In the genomic region with DNA sequence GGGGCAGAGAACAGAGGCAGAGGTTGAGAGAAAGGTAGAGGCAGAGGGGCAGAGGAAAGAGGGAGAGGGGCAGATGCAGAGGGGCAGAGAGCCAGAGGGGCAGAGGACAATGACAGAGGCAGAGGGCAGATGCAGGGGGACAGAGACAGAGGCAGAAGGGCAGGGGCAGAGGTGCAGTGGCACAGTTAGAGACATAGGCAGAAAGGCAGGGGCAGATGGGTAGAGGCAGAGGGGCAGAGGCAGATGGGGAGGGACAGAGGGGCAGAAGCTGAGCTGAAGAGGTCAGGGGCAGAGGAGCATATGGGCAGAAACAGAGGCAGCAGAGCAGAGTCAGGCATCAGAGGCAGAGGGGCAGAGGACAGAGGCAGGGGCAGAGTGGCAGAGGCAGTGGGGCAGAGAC, we compare ENCODE assay signal across 23 mouse cellular contexts. TPM values are rescaled to one million over a fixed set of nuclear protein-coding genes. Genes with fewer than 3 reads are reported as not detected.
A peak's percentile ranks its signal among the peaks of the same experiment; 100 is the strongest.
DNase-seq lines count a peak whose midpoint lies in the region; ATAC-seq and TF ChIP-seq lines count a peak whose summit lies in the region.
"Had no signal": no experiment of that assay in that cellular context is flagged by ENCODE, and none has a peak within 500 bp of the region (broad histone marks: within the 10 kb centered on the region; RNA-seq: fewer than 3 reads in every experiment).

No protein-coding gene starts in this region.

- no peak for DNase-seq in hindbrain, embryonic 10.5 days (ENCODE audit: low spot score)
- DNase-seq in hindbrain, postnatal 0 days (ENCODE audit: low spot score): no peak
- DNase-seq in lung, postnatal 25 days (ENCODE audit: low spot score): no peak
- no peak for DNase-seq in midbrain, postnatal 0 days (ENCODE audit: low spot score)
- no peak for DNase-seq in stomach, postnatal 0 days (ENCODE audit: low spot score)
- DNase-seq: adrenal gland, postnatal 36 days; cerebellum, adult 9-10 months; gastrocnemius, postnatal 36 days; kidney, adult 2 months; kidney, postnatal 25 days; layer of hippocampus, postnatal 36 days; liver, embryonic 13.5 days; lung, embryonic 14.5 days; lung, postnatal 4 days; thymus, adult 18-20 months had no signal

- no peak overlapping the region for H3K4me2 ChIP-seq in hindbrain, postnatal 0 days (ENCODE audit: low read depth, low read length)
- no peak overlapping the region for H3K4me2 ChIP-seq in lung, embryonic 15.5 days
- no peak overlapping the region for H3K4me2 ChIP-seq in midbrain, postnatal 0 days (ENCODE audit: low read depth, low read length, poor library complexity, severe bottlenecking)
- H3K4me2 ChIP-seq in stomach, postnatal 0 days (replicated peaks; ENCODE audit: low read depth): no peak overlapping the region
- H3K4me2 ChIP-seq: embryonic facial prominence, embryonic 15.5 days; limb, embryonic 12.5 days; liver, embryonic 13.5 days; lung, embryonic 14.5 days; stomach, embryonic 15.5 days had no signal

- peaks cover 53% of the 10 kb centered on the region for H3K27me3 ChIP-seq in hindbrain, embryonic 10.5 days (ENCODE audit: insufficient read depth, poor library complexity, severe bottlenecking)
- H3K27me3 ChIP-seq in hindbrain, postnatal 0 days (ENCODE audit: insufficient read depth, low read length): no peaks in the 10 kb centered on the region; the same call in 1 of the 2 replicates
- H3K27me3 ChIP-seq in lung, embryonic 15.5 days: peaks cover 22% of the 10 kb centered on the region; the same call in 1 of the 2 replicates
- H3K27me3 ChIP-seq in midbrain, postnatal 0 days (ENCODE audit: insufficient read depth, low read length): peaks cover 5% of the 10 kb centered on the region; the same call in 1 of the 2 replicates
- no peaks in the 10 kb centered on the region for H3K27me3 ChIP-seq in stomach, postnatal 0 days (ENCODE audit: control insufficient read depth, insufficient read depth, low read length)
- H3K27me3 ChIP-seq: stomach, embryonic 15.5 days had no signal

- no peak overlapping the region for H3K4me3 ChIP-seq in hindbrain, embryonic 10.5 days
- H3K4me3 ChIP-seq in hindbrain, postnatal 0 days (ENCODE audit: low read length): no peak overlapping the region
- H3K4me3 ChIP-seq in lung, embryonic 15.5 days: no peak overlapping the region
- H3K4me3 ChIP-seq in midbrain, postnatal 0 days (ENCODE audit: low read depth, low read length): no peak overlapping the region
- no peak overlapping the region for H3K4me3 ChIP-seq in stomach, postnatal 0 days (ENCODE audit: low read depth, low read length)
- H3K4me3 ChIP-seq: embryonic facial prominence, embryonic 15.5 days; forebrain, embryonic 10.5 days; limb, embryonic 12.5 days; liver, embryonic 13.5 days; myocyte; stomach, embryonic 15.5 days had no signal

- peaks cover 24% of the 10 kb centered on the region for H3K4me1 ChIP-seq in hindbrain, embryonic 10.5 days (replicated peaks)
- no peaks in the 10 kb centered on the region for H3K4me1 ChIP-seq in hindbrain, postnatal 0 days (ENCODE audit: insufficient read depth, low read length)
- H3K4me1 ChIP-seq in lung, embryonic 15.5 days: no peaks in the 10 kb centered on the region
- H3K4me1 ChIP-seq in midbrain, postnatal 0 days (ENCODE audit: insufficient read depth, low read length): no peaks in the 10 kb centered on the region
- H3K4me1 ChIP-seq in stomach, postnatal 0 days (replicated peaks; ENCODE audit: control insufficient read depth, insufficient read depth): no peaks in the 10 kb centered on the region
- H3K4me1 ChIP-seq: embryonic facial prominence, embryonic 15.5 days; forebrain, embryonic 10.5 days; limb, embryonic 12.5 days; liver, embryonic 13.5 days; stomach, embryonic 15.5 days had no signal

- no peak for TF ChIP-seq EP300 in stomach, postnatal 0 days (optimal IDR thresholded peaks at IDR 0.05)

- TF ChIP-seq CTCF in hindbrain, postnatal 0 days (IDR thresholded peaks at IDR 0.05; ENCODE audit: low read depth): no peak
- TF ChIP-seq CTCF in midbrain, postnatal 0 days (IDR thresholded peaks at IDR 0.05): no peak
- TF ChIP-seq CTCF in stomach, postnatal 0 days (IDR thresholded peaks at IDR 0.05; ENCODE audit: low read depth): no peak

- H3K27ac ChIP-seq in hindbrain, embryonic 10.5 days: peak overlapping the region; percentile 64
- H3K27ac ChIP-seq in hindbrain, postnatal 0 days: no peak overlapping the region
- H3K27ac ChIP-seq in lung, embryonic 15.5 days: no peak overlapping the region
- no peak overlapping the region for H3K27ac ChIP-seq in midbrain, postnatal 0 days (ENCODE audit: low read depth, low read length)
- H3K27ac ChIP-seq in stomach, postnatal 0 days (replicated peaks): no peak overlapping the region
- H3K27ac ChIP-seq: embryonic facial prominence, embryonic 15.5 days; forebrain, embryonic 10.5 days; limb, embryonic 12.5 days; liver, embryonic 13.5 days; stomach, embryonic 15.5 days had no signal

- no peaks in the 10 kb centered on the region for H3K9me3 ChIP-seq in hindbrain, embryonic 10.5 days
- no peaks in the 10 kb centered on the region for H3K9me3 ChIP-seq in hindbrain, postnatal 0 days (ENCODE audit: low read length)
- no peaks in the 10 kb centered on the region for H3K9me3 ChIP-seq in lung, embryonic 15.5 days
- H3K9me3 ChIP-seq in midbrain, postnatal 0 days (ENCODE audit: low read length): no peaks in the 10 kb centered on the region
- no peaks in the 10 kb centered on the region for H3K9me3 ChIP-seq in stomach, postnatal 0 days (ENCODE audit: control insufficient read depth, low read length)
- H3K9me3 ChIP-seq: embryonic facial prominence, embryonic 15.5 days; forebrain, embryonic 10.5 days; limb, embryonic 12.5 days; liver, embryonic 13.5 days; stomach, embryonic 15.5 days had no signal

- ATAC-seq in hindbrain, postnatal 0 days: no peak
- ATAC-seq in lung, embryonic 15.5 days (ENCODE audit: borderline replicate concordance, extremely low read depth, low FRiP score, low TSS enrichment): peak; percentile 42; the same call in 1 of the 2 replicates
- 0 out of 2 replicates have a peak, but pooled peaks have one; percentile 46 for ATAC-seq in erythroid progenitor cell, adult 5-6 weeks (replicated peaks; ENCODE audit: low FRiP score, poor library complexity, severe bottlenecking)
- ATAC-seq in midbrain, postnatal 0 days (ENCODE audit: low FRiP score): peak; percentile 20; the same call in 1 of the 2 replicates
- no peak for ATAC-seq in stomach, postnatal 0 days (ENCODE audit: low FRiP score, low TSS enrichment)
- ATAC-seq: inflammation-experienced regulatory T-cells, adult 6 months had no signal

- H3K36me3 ChIP-seq in hindbrain, embryonic 10.5 days: no peaks in the 10 kb centered on the region
- no peaks in the 10 kb centered on the region for H3K36me3 ChIP-seq in hindbrain, postnatal 0 days (ENCODE audit: insufficient read depth, low read length)
- H3K36me3 ChIP-seq in lung, embryonic 15.5 days: no peaks in the 10 kb centered on the region
- no peaks in the 10 kb centered on the region; the same call in 1 of the 2 replicates for H3K36me3 ChIP-seq in midbrain, postnatal 0 days (ENCODE audit: insufficient read depth, low read length)
- no peaks in the 10 kb centered on the region for H3K36me3 ChIP-seq in stomach, postnatal 0 days (ENCODE audit: control insufficient read depth, insufficient read depth, low read length)
- H3K36me3 ChIP-seq: embryonic facial prominence, embryonic 15.5 days; forebrain, embryonic 10.5 days; limb, embryonic 12.5 days; liver, embryonic 13.5 days; stomach, embryonic 15.5 days had no signal

- no peak overlapping the region for H3K9ac ChIP-seq in hindbrain, postnatal 0 days (replicated peaks; ENCODE audit: low read length)
- no peak overlapping the region for H3K9ac ChIP-seq in lung, embryonic 15.5 days
- H3K9ac ChIP-seq in midbrain, postnatal 0 days (replicated peaks; ENCODE audit: low read length, poor library complexity, severe bottlenecking): no peak overlapping the region
- no peak overlapping the region for H3K9ac ChIP-seq in stomach, postnatal 0 days (ENCODE audit: low read length)
- H3K9ac ChIP-seq: embryonic facial prominence, embryonic 15.5 days; limb, embryonic 12.5 days; liver, embryonic 13.5 days; lung, embryonic 14.5 days; stomach, embryonic 15.5 days had no signal

RNA-seq across cellular contexts. Expression of a gene that starts 42.2 kb away (rescaled TPM):
- 13.5 and 15.1 TPM in 2 replicates for polyA plus RNA-seq in hindbrain, embryonic 10.5 days (2016; fragmentation: Nextera tagmentation; extraction: Ambion mirVana)
- total RNA-seq in hindbrain, postnatal 0 days (2014; rRNA removed): 4.8 and 20.7 TPM in 2 replicates
- 11.9 and 14.1 TPM in 2 replicates for polyA plus RNA-seq in hindbrain, postnatal 0 days (2015; fragmentation: Nextera tagmentation; extraction: Ambion mirVana)
- 16.4 and 17.1 TPM in 2 replicates for polyA plus RNA-seq in lung, embryonic 15.5 days (2015; fragmentation: Nextera tagmentation; extraction: Ambion mirVana)
- 91.9 and 102 TPM in 2 replicates for total RNA-seq in erythroid progenitor cell, adult 5-6 weeks (2015; ENCODE audit: low replicate concordance)
- 80.8 and 113 TPM in 2 replicates for total RNA-seq in erythroid progenitor cell, adult 5-6 weeks (2017; ENCODE audit: low replicate concordance)
- 4.4 and 12.0 TPM in 2 replicates for total RNA-seq in midbrain, postnatal 0 days (2014; rRNA removed)
- 11.6 and 12.0 TPM in 2 replicates for polyA plus RNA-seq in midbrain, postnatal 0 days (2015; fragmentation: Nextera tagmentation; extraction: Ambion mirVana)
- 17.5 and 18.4 TPM in 2 replicates for polyA plus RNA-seq in stomach, postnatal 0 days (2015; fragmentation: Nextera tagmentation; extraction: Ambion mirVana)

RNA-seq across cellular contexts. Expression of a gene that starts 42.4 kb away (rescaled TPM):
- polyA plus RNA-seq in hindbrain, embryonic 10.5 days (2016; fragmentation: Nextera tagmentation; extraction: Ambion mirVana): 52.3 and 57.7 TPM in 2 replicates
- 9.1 and 14.3 TPM in 2 replicates for total RNA-seq in hindbrain, postnatal 0 days (2014; rRNA removed)
- 35.0 and 37.8 TPM in 2 replicates for polyA plus RNA-seq in hindbrain, postnatal 0 days (2015; fragmentation: Nextera tagmentation; extraction: Ambion mirVana)
- 49.9 and 50.0 TPM in 2 replicates for polyA plus RNA-seq in lung, embryonic 15.5 days (2015; fragmentation: Nextera tagmentation; extraction: Ambion mirVana)
- total RNA-seq in erythroid progenitor cell, adult 5-6 weeks (2015; ENCODE audit: low replicate concordance): 18.0 and 26.3 TPM in 2 replicates
- 8.3 and 25.5 TPM in 2 replicates for total RNA-seq in erythroid progenitor cell, adult 5-6 weeks (2017; ENCODE audit: low replicate concordance)
- total RNA-seq in midbrain, postnatal 0 days (2014; rRNA removed): 11.4 and 11.8 TPM in 2 replicates
- 33.2 and 34.4 TPM in 2 replicates for polyA plus RNA-seq in midbrain, postnatal 0 days (2015; fragmentation: Nextera tagmentation; extraction: Ambion mirVana)
- 29.8 and 32.3 TPM in 2 replicates for polyA plus RNA-seq in stomach, postnatal 0 days (2015; fragmentation: Nextera tagmentation; extraction: Ambion mirVana)

Comparison
In these comparisons a context has a peak if more than half of its experiments do, and no peak if none do; other contexts are left out.
1. ATAC-seq: peak in lung, embryonic 15.5 days (single experiment), erythroid progenitor cell, adult 5-6 weeks (single experiment) and midbrain, postnatal 0 days (single experiment); none in hindbrain, postnatal 0 days (single experiment) and stomach, postnatal 0 days (single experiment).